Mouse (Mus musculus): Measurements from ENCODE around the gene Urb2.
A peak's percentile ranks its signal among the peaks of the same experiment; 100 is the strongest.
"Not testable (repeated sequence)": the region's sequence is repeated elsewhere in the genome, so short reads cannot be mapped to it uniquely, and the experiment has no call there.

Urb2 gene

DNA sequence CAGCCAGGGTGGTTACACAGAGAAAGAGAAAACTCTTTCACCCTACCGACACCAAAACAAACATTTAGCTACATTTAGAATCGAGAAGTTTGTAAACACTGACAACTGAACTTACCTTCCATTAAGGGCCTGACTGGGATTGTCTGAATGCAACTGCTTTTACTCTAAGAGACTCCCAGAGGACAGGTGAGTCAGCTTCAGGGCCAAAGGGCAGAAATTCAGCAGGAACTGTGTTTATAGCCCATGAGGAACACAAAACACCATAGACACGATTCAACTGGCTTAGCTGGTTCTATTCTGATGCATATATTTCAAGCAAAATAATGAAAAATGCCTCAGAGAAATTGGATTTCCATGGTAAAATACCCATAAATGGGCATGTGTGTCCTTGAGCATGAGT, 6.6 kb upstream of the Urb2 start:
- DNase-seq (ENCODE audit: low spot score in 2 of 2), result no peak

DNA sequence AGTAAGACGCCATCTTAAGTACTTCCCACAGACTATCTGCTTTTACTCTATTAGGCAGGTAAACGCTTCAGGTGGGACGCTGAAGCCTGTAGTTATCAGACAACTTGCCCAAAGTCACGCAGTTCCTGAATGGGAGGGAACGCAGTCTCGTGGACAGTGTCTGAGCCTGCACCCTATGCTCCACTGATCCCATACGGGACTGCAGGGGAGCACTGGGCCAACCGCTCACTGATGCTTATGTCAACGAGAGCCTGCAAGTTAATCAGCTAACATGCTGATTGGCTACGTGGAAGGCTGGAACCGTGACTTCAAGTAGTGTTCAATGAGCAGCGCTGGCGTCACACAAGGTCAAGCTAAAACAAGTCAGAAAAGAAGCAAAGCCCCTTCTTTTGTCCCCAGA, 1.5 kb upstream of the Urb2 start:
- DNase-seq (ENCODE audit: low spot score in 2 of 2), result no peak

DNA sequence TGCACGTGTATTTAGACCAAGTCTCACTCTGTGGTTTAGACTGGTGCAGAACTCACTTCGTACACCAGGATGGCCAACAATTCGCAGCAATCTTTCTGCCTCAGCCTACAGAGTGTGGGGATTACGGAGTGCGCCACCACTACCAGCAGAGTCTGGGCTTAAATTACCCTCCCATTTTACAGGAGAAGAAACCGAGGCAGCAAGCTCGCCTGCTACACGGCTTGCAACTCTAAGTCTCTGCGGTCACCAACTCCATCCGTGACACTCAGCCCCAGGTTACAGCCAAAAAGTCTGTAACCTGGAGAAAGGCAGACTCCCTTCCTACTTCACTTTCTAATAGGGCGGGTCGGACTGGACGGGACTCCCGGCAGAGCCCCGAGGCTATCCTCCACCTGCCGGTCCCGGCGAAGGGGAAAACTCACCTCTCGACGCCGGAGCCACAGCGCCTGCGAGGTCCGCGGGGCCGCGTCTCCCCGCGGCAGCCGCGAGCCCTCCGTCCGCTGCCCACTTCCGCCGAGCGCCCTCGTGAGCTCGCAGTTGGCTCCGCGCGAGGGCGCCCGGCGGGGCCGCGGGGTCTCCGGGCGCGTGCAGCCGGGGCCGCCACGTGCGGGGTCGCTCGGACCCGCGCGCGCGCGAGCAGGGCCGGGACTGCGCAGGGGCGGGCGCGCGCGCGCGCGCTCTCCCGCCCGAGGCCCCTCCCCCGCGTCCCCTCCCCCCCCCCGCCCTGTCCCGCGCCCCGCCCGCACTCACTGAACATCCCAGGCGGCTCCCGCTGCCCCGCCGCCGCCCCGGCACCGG, 670 bp upstream of the Urb2 start:
- peak in 1 of 2 experiments; percentile 18 for DNase-seq (ENCODE audit: low spot score in 2 of 2)

DNA sequence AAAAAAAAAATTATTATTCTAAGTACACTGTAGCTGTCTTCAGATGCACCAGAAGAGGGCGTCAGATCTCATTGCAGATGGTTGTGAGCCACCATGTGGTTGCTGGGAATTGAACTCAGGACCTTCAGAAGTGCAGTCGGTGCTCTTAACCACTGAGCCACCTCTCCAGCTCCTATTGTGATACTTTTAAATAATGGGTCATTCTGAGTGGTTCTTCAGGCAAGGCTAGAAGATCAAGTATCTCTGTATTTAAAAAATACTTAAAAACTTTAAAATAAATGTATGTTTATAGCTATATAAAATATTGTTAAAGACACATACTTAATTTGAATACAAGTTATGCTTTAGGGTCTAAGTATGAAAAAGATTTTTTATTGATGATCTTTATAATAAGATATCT, 5.0 kb downstream of the Urb2 start:
- DNase-seq (ENCODE audit: low spot score in 2 of 2), result not testable (repeated sequence)

DNA sequence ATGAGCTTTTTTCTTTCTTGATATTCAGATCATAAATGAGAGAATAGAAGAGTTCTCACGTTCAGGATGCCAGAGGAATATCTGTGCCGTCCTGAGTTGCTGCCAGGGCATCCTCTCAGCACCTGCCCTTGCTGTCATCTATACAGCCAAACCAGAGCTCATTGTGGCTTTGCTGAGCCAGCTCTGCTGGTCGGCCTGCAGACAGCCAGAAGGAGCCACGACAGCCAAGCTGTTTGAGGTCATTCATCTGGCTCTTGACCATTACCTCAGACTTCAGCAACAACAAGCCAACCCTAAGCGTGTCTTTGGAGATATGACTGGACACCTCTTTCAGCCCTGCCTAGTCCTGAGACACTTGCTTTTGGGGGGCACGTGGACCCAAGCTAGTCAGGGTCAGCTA, 6.5 kb downstream of the Urb2 start:
- DNase-seq (ENCODE audit: low spot score in 2 of 2), result no peak

DNA sequence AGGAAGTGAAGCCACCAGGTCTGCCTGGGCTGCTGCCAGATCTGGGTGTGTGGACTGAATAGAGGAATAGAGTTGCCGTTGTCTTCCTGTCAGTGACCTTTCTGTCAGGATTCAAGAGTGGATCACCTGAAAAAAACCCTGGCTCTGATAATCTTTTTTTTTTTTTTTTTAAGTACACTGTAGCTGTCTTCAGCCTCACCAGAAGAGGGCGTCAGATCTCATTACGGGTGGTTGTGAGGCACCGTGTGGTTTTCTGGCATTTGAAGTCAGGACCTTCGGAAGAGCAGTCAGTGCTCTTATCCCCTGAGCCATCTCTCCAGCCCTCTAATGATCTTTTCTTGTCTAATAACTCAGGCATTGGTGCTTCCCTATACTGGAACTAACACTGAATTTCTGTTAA, 12.1 kb downstream of the Urb2 start:
- DNase-seq (ENCODE audit: low spot score in 2 of 2), result no peak

DNA sequence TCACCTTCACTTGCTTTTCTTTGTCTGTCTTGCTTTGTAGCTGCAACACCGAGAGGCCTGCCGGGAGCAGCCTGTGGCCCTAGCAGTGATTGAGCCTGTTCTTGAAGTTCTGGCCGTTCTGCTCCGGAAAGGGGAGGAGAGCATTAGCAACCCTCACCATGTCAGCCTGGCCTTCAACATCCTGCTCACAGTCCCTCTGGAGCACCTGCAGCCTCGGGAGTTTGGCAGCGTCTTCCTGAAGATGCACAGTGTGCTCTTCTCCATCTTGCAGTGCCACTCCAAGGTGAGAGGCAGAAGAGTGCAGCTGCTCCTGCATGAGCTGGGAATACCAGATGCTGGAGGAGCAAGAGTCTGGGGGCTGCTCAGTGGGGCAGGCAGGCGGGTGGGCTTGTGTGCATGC, 16.8 kb downstream of the Urb2 start:
- DNase-seq (ENCODE audit: low spot score in 2 of 2), result no peak

DNA sequence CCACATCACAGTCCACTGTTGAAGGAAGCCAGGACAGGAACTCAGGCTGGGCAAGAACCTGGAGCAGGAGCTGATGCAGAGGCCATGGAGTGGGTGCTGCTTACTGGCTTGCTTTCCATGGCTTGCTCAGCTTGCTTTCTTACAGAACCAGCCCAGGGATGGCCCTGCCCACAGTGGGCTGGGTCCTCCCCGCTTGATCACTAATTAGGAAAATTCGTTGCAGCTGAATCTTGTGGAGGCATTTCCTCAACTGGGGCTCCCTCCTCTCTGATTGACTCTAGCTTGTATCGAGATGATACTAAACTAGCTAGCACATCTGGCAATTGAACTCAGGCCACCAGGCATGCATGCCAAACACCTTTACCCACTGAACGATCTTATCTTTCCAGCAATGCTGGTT, 18.0 kb downstream of the Urb2 start:
- DNase-seq (ENCODE audit: low spot score in 2 of 2), result no peak

DNA sequence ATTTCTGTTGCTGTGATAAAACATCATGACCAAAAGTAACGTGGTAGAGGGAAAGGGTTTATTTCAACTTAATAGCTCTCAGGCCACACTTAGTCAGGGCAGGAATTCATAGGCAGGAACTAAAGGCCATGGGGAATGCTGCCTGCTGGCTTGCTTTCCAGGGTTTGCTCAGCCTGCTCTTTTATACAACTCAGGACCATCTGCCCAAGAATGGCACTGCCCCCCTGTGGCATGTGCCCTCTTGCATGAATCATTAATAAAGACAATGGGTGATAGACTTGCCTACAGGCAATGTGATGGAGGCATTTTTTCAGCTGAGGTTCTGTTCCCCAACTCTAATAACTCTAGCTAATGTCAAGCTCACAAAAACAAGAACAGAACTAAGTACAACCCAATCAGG, 20.9 kb downstream of the Urb2 start:
- no peak for DNase-seq (ENCODE audit: low spot score in 2 of 2)

DNA sequence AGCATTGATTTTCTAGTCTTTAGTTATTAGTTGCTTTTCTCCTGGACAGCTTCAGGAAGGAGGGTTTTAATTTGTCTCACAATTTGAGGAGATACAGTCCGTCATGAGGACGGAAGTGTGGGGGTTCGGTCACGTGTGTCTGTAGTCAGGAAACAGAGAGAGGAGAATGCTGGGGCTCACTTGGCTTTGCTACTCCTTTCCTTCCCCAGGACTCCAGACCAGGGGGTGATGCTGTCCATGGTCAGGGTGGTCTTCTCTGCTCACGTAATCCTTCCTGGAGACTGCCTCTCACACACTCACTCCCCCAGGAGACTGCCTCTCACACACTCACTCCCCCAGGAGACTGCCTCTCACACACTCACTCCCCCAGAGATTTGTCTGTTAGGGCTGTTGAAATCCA, 23.1 kb downstream of the Urb2 start:
- DNase-seq (ENCODE audit: low spot score in 2 of 2), result no peak

DNA sequence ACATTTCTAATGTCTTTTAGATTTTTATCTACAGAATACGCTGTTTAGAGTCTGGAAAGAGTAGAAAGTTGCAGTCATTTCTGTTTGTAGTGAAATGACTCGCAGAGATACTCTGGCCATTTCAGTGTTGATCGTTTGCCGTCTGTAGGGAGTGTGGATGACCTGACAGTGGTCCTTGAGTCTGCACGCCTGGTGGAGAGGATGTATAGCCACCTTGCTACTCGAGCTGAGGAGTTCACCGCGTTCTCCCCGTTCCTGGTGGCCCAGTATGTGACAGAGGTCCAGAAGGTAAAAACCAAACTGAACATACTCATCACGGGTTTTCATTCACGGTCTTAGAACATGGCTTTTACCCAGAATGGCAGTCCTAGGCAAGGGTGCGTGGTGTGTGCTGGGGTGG, 23.6 kb downstream of the Urb2 start:
- DNase-seq (ENCODE audit: low spot score in 2 of 2), result no peak

DNA sequence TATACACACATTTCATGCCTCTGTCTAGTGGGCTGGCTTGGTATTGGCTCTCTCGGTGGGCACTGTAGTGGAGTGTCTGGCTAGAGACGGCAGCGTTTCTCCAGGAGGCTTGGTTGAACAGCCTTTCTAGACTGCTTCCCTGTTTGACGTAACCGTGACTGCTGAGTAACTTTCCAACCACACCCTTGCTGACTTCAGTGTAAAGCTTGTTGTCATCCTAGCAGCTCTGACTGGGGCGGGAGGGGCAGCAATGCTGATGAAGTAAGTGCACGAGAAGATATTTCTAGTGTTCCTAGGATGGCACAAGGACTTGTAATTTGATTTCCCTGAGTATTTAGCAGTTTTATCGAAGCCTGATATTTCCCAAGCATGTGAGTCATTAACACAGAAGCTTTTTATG, 24.5 kb downstream of the Urb2 start:
- DNase-seq (ENCODE audit: low spot score in 2 of 2), result no peak

DNA sequence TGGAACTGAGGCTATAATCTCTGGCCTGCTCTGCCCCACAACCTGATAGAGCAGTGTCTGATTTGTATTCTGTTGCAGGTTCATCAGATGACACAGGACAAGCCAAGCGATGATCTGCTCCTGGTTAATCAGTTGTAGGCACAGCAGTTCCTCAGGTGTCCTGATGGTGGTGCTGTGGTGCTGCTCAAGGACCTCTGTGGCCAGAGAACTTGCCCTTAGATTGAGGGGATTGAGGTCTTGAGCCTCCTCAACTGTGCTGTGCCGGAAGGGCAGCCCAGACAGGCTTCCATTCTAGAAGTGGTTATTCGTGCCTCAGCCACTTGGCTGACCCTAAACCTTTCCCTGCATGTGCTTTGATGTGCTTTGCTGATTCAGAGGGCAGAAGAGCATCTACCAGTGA, 30.8 kb downstream of the Urb2 start:
- DNase-seq (ENCODE audit: low spot score in 2 of 2), result peak in 1 of 2 experiments; percentile 74

DNA sequence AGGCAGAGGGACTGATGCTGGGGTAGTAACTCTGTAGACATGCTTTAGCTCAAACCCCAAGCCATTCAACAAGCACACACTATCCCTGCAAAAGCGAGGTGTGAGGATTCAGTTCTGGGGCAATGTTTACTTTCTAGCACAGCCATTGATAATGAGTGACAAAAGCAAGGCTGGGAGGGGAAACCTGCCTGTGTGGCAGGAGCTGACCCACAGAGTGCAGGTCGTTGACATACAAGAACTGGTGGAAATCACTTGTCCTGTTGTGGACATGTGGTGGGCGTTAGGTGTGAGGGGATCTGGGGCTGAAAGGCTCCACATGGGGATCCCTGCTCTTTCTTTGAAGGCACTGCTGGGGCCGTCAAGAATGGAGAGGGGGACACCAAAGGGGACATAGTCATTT, 31.3 kb downstream of the Urb2 start:
- DNase-seq (ENCODE audit: low spot score in 2 of 2), result no peak

DNA sequence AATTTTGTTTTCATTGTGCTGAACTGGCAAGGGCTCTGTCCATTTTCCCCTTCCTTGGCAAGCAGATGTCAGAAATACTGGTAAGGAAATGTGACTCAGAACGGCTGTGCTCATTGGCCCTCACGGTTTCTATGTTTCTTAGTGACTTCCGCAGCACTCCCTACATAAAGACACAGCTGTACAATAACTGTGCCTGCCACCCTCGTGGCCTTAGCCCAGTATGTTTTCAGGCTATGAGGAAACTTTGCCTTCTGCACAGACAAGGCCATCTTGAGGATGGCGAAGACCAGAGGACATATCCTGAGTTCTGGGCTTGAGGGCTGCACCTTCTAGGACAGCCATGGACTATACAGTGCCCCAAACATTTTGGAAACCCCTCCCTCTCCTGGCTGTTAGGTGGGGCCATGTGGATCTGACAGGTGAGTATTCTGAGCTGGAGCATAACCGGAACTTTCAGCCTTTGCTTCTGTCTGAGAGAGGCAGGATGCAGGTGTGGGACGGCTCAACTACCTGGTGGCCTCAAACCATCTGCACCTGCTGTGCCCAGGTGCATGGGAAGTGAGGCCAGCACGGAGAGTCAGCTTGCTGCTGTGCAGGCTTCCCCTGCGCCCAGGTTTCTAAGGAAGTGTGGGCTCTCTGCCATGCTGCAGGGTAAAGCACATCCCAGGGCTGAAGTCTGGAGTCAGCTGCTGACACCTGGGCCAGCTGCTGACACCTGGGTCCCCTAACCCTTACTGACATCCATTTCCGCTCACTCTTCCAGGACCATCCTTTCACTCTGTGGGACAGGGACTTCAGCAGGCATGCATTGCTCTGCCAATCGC, 35.7 kb downstream of the Urb2 start:
- DNase-seq (ENCODE audit: low spot score in 2 of 2), result no peak

DNA sequence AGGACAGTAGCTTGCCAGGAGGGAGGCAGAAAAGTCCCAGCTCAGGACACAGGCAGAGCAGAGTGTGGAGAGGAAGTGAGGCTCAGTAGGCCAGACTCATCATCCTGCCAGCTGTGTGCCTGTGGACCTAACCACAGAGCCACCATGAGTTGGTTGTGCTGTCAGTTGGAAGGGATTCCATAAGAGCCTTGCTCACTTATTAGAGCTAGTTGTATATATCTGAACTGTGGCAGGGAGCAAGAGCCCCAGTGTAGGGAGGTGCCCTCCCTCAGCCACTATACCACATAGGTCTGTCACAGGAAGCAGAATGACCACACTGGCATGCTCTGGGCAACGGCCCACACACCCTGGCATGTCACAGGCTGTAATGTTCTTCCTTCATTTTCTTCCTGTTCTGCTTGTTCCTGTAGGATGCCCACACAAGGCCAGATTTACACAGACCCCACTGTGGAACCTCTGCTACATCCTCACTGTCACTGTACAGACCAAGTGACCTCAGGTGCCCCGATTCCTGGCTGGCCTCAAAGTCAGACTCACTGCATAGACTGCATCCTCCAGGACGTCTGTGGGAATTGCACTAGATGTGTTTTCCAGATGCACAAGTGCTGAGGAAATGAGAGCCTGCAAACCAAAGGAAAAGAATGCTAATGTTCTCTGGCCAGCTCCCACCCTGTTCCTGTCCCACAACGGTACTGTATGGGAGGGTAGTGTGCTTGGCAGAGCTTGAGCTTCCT, 45.2 kb downstream of the Urb2 start:
- no peak for DNase-seq (ENCODE audit: low spot score in 2 of 2)

DNA sequence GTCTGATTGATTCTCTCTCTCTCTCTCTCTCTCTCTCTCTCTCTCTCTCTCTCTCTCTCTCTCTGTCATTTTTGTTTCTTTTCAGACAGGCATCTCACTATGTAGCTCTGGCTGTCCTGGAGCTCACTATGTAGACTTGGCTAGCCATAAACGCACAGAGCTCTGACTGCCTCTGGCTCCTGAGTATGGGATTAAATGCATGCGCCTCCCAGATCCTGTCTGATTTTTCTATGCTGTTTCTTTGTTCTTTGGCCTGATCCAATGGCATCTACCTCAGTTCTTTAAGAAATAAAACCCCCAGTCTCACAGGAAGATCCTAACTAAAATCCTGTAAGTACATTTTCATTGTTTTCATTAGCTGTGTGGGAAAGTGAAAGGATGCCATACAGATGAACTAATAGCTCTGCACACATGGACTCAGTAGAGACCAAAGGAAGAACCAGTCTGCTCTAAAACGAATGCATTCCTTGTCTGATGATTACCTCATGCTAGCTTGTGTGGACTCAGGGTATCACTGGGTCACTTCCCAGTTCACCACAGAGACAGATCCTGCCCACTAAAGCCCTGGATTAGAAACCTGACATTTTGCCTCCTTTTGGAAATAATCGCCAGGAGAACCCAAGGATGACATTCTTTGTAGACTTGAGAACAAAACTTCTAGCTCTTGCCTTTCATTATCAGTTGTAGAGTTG, 45.9 kb downstream of the Urb2 start:
- no peak for DNase-seq (ENCODE audit: low spot score in 2 of 2)

DNA sequence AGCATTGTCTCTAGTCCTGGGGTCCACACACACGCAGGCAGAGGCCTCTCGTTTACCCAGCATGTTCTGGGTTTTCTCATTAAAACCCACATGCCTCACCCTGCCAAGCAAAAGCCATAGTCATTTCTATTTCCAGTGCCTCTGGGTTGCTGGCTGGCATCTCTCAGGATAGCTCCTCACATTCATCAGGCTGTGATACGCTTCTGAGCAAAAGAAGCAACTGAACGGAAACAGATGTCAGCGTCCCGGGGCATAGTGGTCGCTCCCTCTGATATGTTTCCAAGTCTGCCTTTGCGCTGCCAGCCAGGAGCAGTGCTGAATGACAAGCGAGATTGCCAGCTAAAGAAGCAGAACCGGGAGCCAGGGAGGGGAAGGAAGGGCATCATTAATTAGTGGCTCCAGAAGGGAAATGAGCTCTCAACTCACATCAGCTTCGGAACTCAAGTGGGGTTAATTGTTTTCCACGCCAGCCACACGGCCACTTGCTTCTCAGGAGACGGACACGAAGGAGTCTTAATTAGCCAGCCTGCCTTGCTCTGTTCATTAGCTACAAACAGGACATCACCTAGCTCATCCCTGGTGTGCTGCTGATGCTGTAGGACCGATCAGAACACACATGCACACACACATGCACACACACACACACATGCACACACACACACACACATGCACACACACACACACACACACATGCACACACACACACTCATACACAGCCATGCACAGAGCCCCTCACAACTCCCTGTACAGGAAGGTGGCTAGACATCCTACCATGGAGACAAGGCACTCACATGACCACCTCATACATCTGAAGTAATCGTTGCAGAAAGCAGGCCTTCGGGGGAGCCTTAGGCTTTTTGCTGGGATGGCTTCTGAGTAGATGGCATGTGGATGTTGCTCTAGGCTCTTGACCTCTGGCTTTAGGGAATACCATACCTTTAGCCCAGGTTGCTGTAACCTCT, 49.3 kb downstream of the Urb2 start:
- no peak for DNase-seq (ENCODE audit: low spot score in 2 of 2)

DNA sequence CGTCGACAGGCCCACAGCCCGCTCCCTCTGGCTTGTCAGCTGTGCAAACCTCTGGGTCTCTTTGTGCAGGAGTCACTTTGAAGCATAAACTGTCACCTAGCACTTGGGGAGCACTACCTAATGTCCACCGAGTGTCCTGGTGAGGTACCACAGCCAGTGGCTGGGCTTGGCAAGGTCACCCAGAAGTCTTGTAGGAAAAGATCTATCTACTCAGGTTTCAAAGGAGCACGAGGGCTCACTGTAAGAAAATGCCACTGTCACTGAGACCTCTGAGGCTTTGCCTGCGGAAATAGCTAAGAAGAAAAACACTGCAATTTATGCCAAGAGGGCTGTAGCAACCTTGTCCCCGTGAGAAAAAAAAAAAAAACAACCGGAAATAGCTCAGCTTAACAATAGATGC, 54.7 kb downstream of the Urb2 start:
- DNase-seq (ENCODE audit: low spot score in 2 of 2), result no peak

DNA sequence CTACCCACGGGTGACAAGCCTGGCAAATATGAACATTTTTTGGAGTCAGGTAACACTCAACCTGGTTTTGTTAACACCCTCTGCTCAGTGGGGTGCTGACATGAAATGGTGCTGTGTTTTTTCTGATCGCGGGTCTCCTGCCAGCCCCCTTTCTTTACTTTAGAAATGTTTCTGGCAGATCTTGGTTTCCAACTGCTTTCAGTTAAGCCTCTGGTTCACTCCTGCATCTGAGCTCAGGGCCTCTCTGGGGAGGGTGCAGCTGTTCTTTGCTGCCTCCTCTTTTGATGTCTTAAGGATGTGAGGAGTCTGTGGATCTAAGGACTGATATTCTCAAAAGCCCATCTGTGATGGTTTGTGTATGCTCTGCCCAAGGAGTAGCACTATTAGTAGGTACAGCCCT, 55.1 kb downstream of the Urb2 start:
- DNase-seq (ENCODE audit: low spot score in 2 of 2), result no peak

DNA sequence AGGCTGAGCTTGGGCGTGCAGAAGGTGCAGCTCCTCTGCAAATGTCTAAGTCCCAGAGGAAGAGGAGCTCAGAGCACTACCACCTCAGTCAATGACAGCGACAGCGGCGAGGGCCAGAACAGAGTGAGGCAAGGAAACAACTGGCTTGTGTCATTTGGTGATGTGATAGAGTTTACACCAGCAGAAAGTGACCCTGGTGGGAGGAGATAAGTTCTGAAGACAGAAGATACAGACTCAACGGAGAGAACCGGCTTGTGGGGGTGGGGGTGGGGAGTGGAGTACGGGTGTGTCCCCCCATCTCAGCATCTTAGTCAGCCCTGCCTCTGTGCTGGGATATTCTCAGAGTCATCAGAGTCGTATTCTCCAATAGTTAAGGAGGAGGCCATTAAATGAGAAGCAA, 56.1 kb downstream of the Urb2 start:
- no peak for DNase-seq (ENCODE audit: low spot score in 2 of 2)

Data from left cerebral cortex, adult 9 months (tissue).